11 mouse cellular contexts compared by ENCODE assay signal in the genomic region with DNA sequence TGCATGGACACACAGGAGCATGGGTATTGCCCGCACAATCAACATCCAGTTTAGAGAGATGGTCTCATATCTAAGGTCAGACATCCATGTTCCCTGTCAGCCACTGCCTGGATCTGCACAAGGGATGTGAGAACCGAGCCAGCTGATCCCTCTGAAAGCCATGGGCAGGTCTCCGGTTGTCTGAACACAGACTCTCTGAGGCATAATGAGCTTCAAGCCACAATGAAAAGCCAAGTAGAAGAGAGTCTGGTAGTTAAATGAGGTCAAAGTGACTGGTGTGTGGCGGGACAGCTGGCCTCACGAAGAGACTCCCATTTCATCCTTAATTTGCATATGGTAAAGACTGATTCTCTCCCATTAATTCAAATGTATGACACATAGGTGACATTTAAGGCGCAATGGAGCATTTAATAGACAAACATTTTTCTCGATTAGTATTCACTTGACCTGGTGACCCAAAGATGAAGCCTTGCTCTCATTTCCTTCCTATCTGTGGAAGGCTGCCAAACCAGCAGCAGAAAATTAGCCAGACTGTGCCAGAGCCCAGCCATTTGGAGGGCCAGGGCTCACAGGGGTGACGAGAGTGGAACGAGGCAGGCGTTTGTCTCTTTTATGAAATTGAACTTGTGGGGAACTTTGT.
DNase-seq lines count a peak whose midpoint lies in the region; ATAC-seq and TF ChIP-seq lines count a peak whose summit lies in the region.
"Had no signal": no experiment of that assay in that cellular context is flagged by ENCODE, and none has a peak within 500 bp of the region (broad histone marks: within the 10 kb centered on the region; RNA-seq: fewer than 3 reads in every experiment).

No protein-coding gene starts in this region.

- no peaks in the 10 kb centered on the region for H3K36me3 ChIP-seq in midbrain, embryonic 12.5 days
- H3K36me3 ChIP-seq in midbrain, embryonic 10.5 days = no peaks in the 10 kb centered on the region
- H3K36me3 ChIP-seq in kidney, adult 2 months (ENCODE audit: control insufficient read depth, insufficient read depth, low read length) = no peaks in the 10 kb centered on the region
- H3K36me3 ChIP-seq: intestine, embryonic 15.5 days; liver, embryonic 15.5 days had no signal

- no peaks in the 10 kb centered on the region for H3K9me3 ChIP-seq in midbrain, embryonic 12.5 days
- H3K9me3 ChIP-seq in midbrain, embryonic 10.5 days (replicated peaks) = no peaks in the 10 kb centered on the region
- H3K9me3 ChIP-seq: intestine, embryonic 15.5 days; liver, embryonic 15.5 days had no signal

- H3K4me3 ChIP-seq in midbrain, embryonic 12.5 days = no peak overlapping the region
- no peak overlapping the region for H3K4me3 ChIP-seq in midbrain, embryonic 10.5 days
- H3K4me3 ChIP-seq in kidney, adult 2 months (ENCODE audit: insufficient read depth, low read depth, low read length) = no peak overlapping the region
- H3K4me3 ChIP-seq: intestine, embryonic 15.5 days; liver, embryonic 15.5 days had no signal

- peak; percentile 34 to 56 for DNase-seq in cerebellum, postnatal 25 days
- DNase-seq in midbrain, embryonic 10.5 days (ENCODE audit: low spot score) = no peak
- peak; percentile 86 for DNase-seq in kidney, adult 2 months
- peak; percentile 30 for DNase-seq in retina, postnatal 7 days (ENCODE audit: low read depth, low spot score)
- no peak for DNase-seq in layer of hippocampus, adult 9-10 months (ENCODE audit: low spot score)
- DNase-seq in layer of hippocampus, adult 9-11 months = no peak
- DNase-seq: gastrocnemius, postnatal 36 days had no signal

- ATAC-seq in cerebellum, adult (ENCODE audit: insufficient number of reproducible peaks, low FRiP score, low TSS enrichment) = no peak
- 0 out of 2 replicates have a peak, but pooled peaks have one; percentile 23 for ATAC-seq in midbrain, embryonic 12.5 days (ENCODE audit: low FRiP score, low read depth)
- ATAC-seq: intestine, embryonic 15.5 days had no signal

- no peak for TF ChIP-seq POLR2A in kidney, adult 2 months (IDR thresholded peaks at IDR 0.05; ENCODE audit: low read depth, low read length)

- H3K4me1 ChIP-seq in midbrain, embryonic 12.5 days = peaks cover 14% of the 10 kb centered on the region
- peaks cover 23% of the 10 kb centered on the region for H3K4me1 ChIP-seq in midbrain, embryonic 10.5 days
- 0 out of 2 replicates have a peak, but pooled peaks cover 2% of the 10 kb centered on the region for H3K4me1 ChIP-seq in kidney, adult 2 months (ENCODE audit: control insufficient read depth, insufficient read depth, low read length)
- H3K4me1 ChIP-seq: liver, embryonic 15.5 days had no signal

- no peak overlapping the region for H3K4me2 ChIP-seq in midbrain, embryonic 12.5 days (replicated peaks)
- H3K4me2 ChIP-seq: intestine, embryonic 15.5 days; liver, embryonic 15.5 days had no signal

- no peak for TF ChIP-seq CTCF in kidney, adult 2 months (conservative IDR thresholded peaks at IDR 0.05; ENCODE audit: insufficient read depth, insufficient read length, low read depth, low read length)

- 58% methylated on average over 10 of the region's 10 CpGs for WGBS in midbrain, embryonic 12.5 days
- WGBS in midbrain, embryonic 10.5 days = 75% methylated on average over 10 of the region's 10 CpGs
- 32% methylated on average over 10 of the region's 10 CpGs for WGBS in kidney, adult 2 months

- H3K27ac ChIP-seq in midbrain, embryonic 12.5 days (replicated peaks) = peak overlapping the region; percentile 58
- no peak overlapping the region for H3K27ac ChIP-seq in midbrain, embryonic 10.5 days (replicated peaks)
- no peak overlapping the region for H3K27ac ChIP-seq in kidney, adult 2 months (ENCODE audit: insufficient read depth, low read depth, low read length)
- H3K27ac ChIP-seq: intestine, embryonic 15.5 days; liver, embryonic 15.5 days had no signal

- no peak overlapping the region for H3K9ac ChIP-seq in midbrain, embryonic 12.5 days (replicated peaks)
- H3K9ac ChIP-seq: intestine, embryonic 15.5 days; liver, embryonic 15.5 days had no signal

- no peaks in the 10 kb centered on the region for H3K27me3 ChIP-seq in midbrain, embryonic 12.5 days
- no peaks in the 10 kb centered on the region for H3K27me3 ChIP-seq in midbrain, embryonic 10.5 days (ENCODE audit: low read depth, poor library complexity, severe bottlenecking)
- no peaks in the 10 kb centered on the region for H3K27me3 ChIP-seq in kidney, adult 2 months (replicated peaks; ENCODE audit: control insufficient read depth, insufficient read depth, low read length)
- H3K27me3 ChIP-seq: intestine, embryonic 15.5 days; liver, embryonic 15.5 days had no signal

Comparison
In these comparisons a context has a peak if more than half of its experiments do, and no peak if none do; other contexts are left out.
1. DNase-seq: peak in cerebellum, postnatal 25 days (2 of 2), kidney, adult 2 months (single experiment) and retina, postnatal 7 days (single experiment); none in midbrain, embryonic 10.5 days (single experiment), layer of hippocampus, adult 9-10 months (single experiment) and layer of hippocampus, adult 9-11 months (single experiment).